Mouse (Mus musculus): ENCODE results near the gene Flnb. TPM values are rescaled to one million over a fixed set of nuclear protein-coding genes. Genes with fewer than 3 reads are reported as not detected.

The Flnb gene
- polyA plus RNA-seq, 1 experiment, result 54.5 TPM

GRCm38 (mm10) chr14:7803874-7804557 lies 13.7 kb upstream of the Flnb start:
- Histone ChIP-seq H3K4me2 (ENCODE audit: low read depth) (no peak overlapping the region), H3K4me3 (no peak overlapping the region), H3ac (ENCODE audit: control insufficient read depth, insufficient read length) (no peak overlapping the region), H3K27me3 (ENCODE audit: control insufficient read depth, insufficient read depth, insufficient read length) (no peaks in the 10 kb centered on the region), H3K36me3 (ENCODE audit: control insufficient read depth, insufficient read depth) (no peaks in the 10 kb centered on the region), H3K79me2 (ENCODE audit: control insufficient read depth, insufficient read depth) (no peaks in the 10 kb centered on the region)
- TF ChIP-seq E2F4 (IDR thresholded peaks at IDR 0.05; ENCODE audit: insufficient read depth) (no peak), SRF (IDR thresholded peaks at IDR 0.05; ENCODE audit: control insufficient read depth, insufficient read length, low read depth) (no peak), CEBPB (IDR thresholded peaks at IDR 0.05; ENCODE audit: insufficient read depth, poor library complexity, severe bottlenecking) (no peak), TCF12 (IDR thresholded peaks at IDR 0.05; ENCODE audit: insufficient read depth, poor library complexity, severe bottlenecking) (no peak), MAX (IDR thresholded peaks at IDR 0.05; ENCODE audit: low read depth) (no peak), POLR2A (IDR thresholded peaks at IDR 0.05; ENCODE audit: insufficient read length, low read depth) (no peak), REST (IDR thresholded peaks at IDR 0.05; ENCODE audit: insufficient read depth, insufficient read length) (no peak), POLR2AphosphoS2 (IDR thresholded peaks at IDR 0.05; ENCODE audit: insufficient read length, low read depth) (no peak), USF1 (IDR thresholded peaks at IDR 0.05; ENCODE audit: low read depth) (no peak), MYOD1 (IDR thresholded peaks at IDR 0.05; ENCODE audit: control insufficient read depth in 1 of 3, insufficient read length in 2 of 3, low read depth in 2 of 3) (no peak), MYOG (IDR thresholded peaks at IDR 0.05; ENCODE audit: control insufficient read depth in 1 of 3, insufficient read depth in 1 of 3, insufficient read length in 2 of 3, low read depth in 2 of 3) (no peak), TCF3 (IDR thresholded peaks at IDR 0.05; ENCODE audit: insufficient read length, low read depth) (no peak)

GRCm38 (mm10) chr14:7804558-7804905 lies 13.2 kb upstream of the Flnb start:
- Histone ChIP-seq H3K36me3 (ENCODE audit: control insufficient read depth, insufficient read depth) (no peaks in the 10 kb centered on the region), H3K79me2 (ENCODE audit: control insufficient read depth, insufficient read depth) (no peaks in the 10 kb centered on the region), H3K4me3 (no peak overlapping the region), H3ac (ENCODE audit: control insufficient read depth, insufficient read length) (no peak overlapping the region), H3K4me2 (ENCODE audit: low read depth) (no peak overlapping the region), H3K27me3 (ENCODE audit: control insufficient read depth, insufficient read depth, insufficient read length) (no peaks in the 10 kb centered on the region)
- TF ChIP-seq POLR2AphosphoS2 (IDR thresholded peaks at IDR 0.05; ENCODE audit: insufficient read length, low read depth) (no peak), E2F4 (IDR thresholded peaks at IDR 0.05; ENCODE audit: insufficient read depth) (no peak), MAX (IDR thresholded peaks at IDR 0.05; ENCODE audit: low read depth) (no peak), MYOG (IDR thresholded peaks at IDR 0.05; ENCODE audit: control insufficient read depth in 1 of 3, insufficient read depth in 1 of 3, insufficient read length in 2 of 3, low read depth in 2 of 3) (no peak), CEBPB (IDR thresholded peaks at IDR 0.05; ENCODE audit: insufficient read depth, poor library complexity, severe bottlenecking) (no peak), REST (IDR thresholded peaks at IDR 0.05; ENCODE audit: insufficient read depth, insufficient read length) (no peak), MYOD1 (IDR thresholded peaks at IDR 0.05; ENCODE audit: control insufficient read depth in 1 of 3, insufficient read length in 2 of 3, low read depth in 2 of 3) (no peak), SRF (IDR thresholded peaks at IDR 0.05; ENCODE audit: control insufficient read depth, insufficient read length, low read depth) (no peak), USF1 (IDR thresholded peaks at IDR 0.05; ENCODE audit: low read depth) (no peak), POLR2A (IDR thresholded peaks at IDR 0.05; ENCODE audit: insufficient read length, low read depth) (no peak), TCF12 (IDR thresholded peaks at IDR 0.05; ENCODE audit: insufficient read depth, poor library complexity, severe bottlenecking) (no peak), TCF3 (IDR thresholded peaks at IDR 0.05; ENCODE audit: insufficient read length, low read depth) (no peak)

DNA sequence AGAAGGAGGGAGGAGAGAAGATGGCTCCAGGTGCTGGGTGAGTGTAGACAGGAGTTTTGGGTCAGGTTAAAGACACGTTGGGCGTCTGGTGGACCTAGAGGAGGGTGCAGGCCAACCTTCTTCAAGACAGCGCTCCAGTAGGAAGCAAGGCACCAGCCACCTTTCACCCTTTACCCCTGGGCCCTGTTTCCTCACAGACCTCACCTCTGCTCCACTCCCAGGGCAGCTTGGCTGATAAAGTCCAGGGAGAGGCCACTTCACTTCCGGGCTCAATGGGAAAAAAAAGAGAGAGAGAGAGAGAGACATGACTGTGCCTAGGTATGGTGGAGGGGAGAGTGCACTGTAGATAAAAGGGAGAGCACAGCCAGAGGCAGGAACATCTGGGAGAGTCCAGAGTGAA lies 10.0 kb upstream of the Flnb start:
- no peak overlapping the region for H3ac ChIP-seq (ENCODE audit: control insufficient read depth, insufficient read length)
- no peak overlapping the region for H3K4me3 ChIP-seq
- H3K4me2 ChIP-seq (ENCODE audit: low read depth), result peak overlapping the region; percentile 86
- H3K27me3 ChIP-seq (ENCODE audit: control insufficient read depth, insufficient read depth, insufficient read length), result no peaks in the 10 kb centered on the region
- no peaks in the 10 kb centered on the region for H3K79me2 ChIP-seq (ENCODE audit: control insufficient read depth, insufficient read depth)
- TF ChIP-seq TCF3 (IDR thresholded peaks at IDR 0.05; ENCODE audit: insufficient read length, low read depth), result no peak
- TF ChIP-seq TCF12 (IDR thresholded peaks at IDR 0.05; ENCODE audit: insufficient read depth, poor library complexity, severe bottlenecking), result no peak
- no peaks in the 10 kb centered on the region for H3K36me3 ChIP-seq (ENCODE audit: control insufficient read depth, insufficient read depth)

GRCm38 (mm10) chr14:7808501-7808981 lies 9.2 kb upstream of the Flnb start:
- no peaks in the 10 kb centered on the region for H3K36me3 ChIP-seq (ENCODE audit: control insufficient read depth, insufficient read depth)
- no peaks in the 10 kb centered on the region for H3K27me3 ChIP-seq (ENCODE audit: control insufficient read depth, insufficient read depth, insufficient read length)
- no peak overlapping the region for H3K4me3 ChIP-seq
- no peak overlapping the region for H3ac ChIP-seq (ENCODE audit: control insufficient read depth, insufficient read length)
- TF ChIP-seq SRF (IDR thresholded peaks at IDR 0.05; ENCODE audit: control insufficient read depth, insufficient read length, low read depth), result no peak
- no peak for TF ChIP-seq POLR2AphosphoS2 (IDR thresholded peaks at IDR 0.05; ENCODE audit: insufficient read length, low read depth)
- no peak for TF ChIP-seq MAX (IDR thresholded peaks at IDR 0.05; ENCODE audit: low read depth)
- peak; percentile 25 to 81 (median 67) for TF ChIP-seq MYOG (IDR thresholded peaks at IDR 0.05; ENCODE audit: control insufficient read depth in 1 of 3, insufficient read depth in 1 of 3, insufficient read length in 2 of 3, low read depth in 2 of 3)
- TF ChIP-seq E2F4 (IDR thresholded peaks at IDR 0.05; ENCODE audit: insufficient read depth), result no peak
- TF ChIP-seq POLR2A (IDR thresholded peaks at IDR 0.05; ENCODE audit: insufficient read length, low read depth), result peak; percentile 23
- TF ChIP-seq CEBPB (IDR thresholded peaks at IDR 0.05; ENCODE audit: insufficient read depth, poor library complexity, severe bottlenecking), result no peak
- TF ChIP-seq TCF12 (IDR thresholded peaks at IDR 0.05; ENCODE audit: insufficient read depth, poor library complexity, severe bottlenecking), result peak; percentile 38
- peak in 2 of 3 experiments; percentile 67 to 72 for TF ChIP-seq MYOD1 (IDR thresholded peaks at IDR 0.05; ENCODE audit: control insufficient read depth in 1 of 3, insufficient read length in 2 of 3, low read depth in 2 of 3)
- no peak for TF ChIP-seq REST (IDR thresholded peaks at IDR 0.05; ENCODE audit: insufficient read depth, insufficient read length)
- TF ChIP-seq TCF3 (IDR thresholded peaks at IDR 0.05; ENCODE audit: insufficient read length, low read depth), result no peak
- no peak for TF ChIP-seq USF1 (IDR thresholded peaks at IDR 0.05; ENCODE audit: low read depth)
- H3K4me2 ChIP-seq (ENCODE audit: low read depth), result peak overlapping the region; percentile 86
- H3K79me2 ChIP-seq (ENCODE audit: control insufficient read depth, insufficient read depth), result no peaks in the 10 kb centered on the region
